Mouse (Mus musculus) midbrain, embryonic 16.5 days (tissue): Measurements from ENCODE around the gene Npb. TPM values are rescaled to one million over a fixed set of nuclear protein-coding genes. Genes with fewer than 3 reads are reported as not detected.

ENCODE experiments used
- ATAC-seq: fragments of 200-750 bp; cut with Nextera tagmentation; 2 replicates; pipeline ENCODE4 v1.8.0; 2017; ENCODE audit warnings: moderate TSS enrichment
- H3K27ac ChIP-seq: fragments of 300-500 bp; sonication (generic); 2 replicates; pipeline ENCODE4 v1.5.1; 2014; ENCODE audit warnings: mild to moderate bottlenecking, low read length, mixed read lengths
- H3K27me3 ChIP-seq: fragments of 300-500 bp; sonication (generic); 2 replicates; pipeline ENCODE4 v1.6.1; 2014; ENCODE audit warnings: low read depth, low read length, mixed read lengths; ENCODE audit not compliant: control insufficient read depth, insufficient read depth
- H3K36me3 ChIP-seq: fragments of 300-500 bp; sonication (generic); 2 replicates; pipeline ENCODE4 v1.6.1; 2014; ENCODE audit warnings: mild to moderate bottlenecking, low read length, moderate library complexity, mixed read lengths; ENCODE audit not compliant: control insufficient read depth, insufficient read depth
- H3K4me1 ChIP-seq: fragments of 300-500 bp; sonication (generic); 2 replicates; pipeline ENCODE4 v1.6.1; 2014; ENCODE audit warnings: mild to moderate bottlenecking, low read length, mixed read lengths; ENCODE audit not compliant: control insufficient read depth, insufficient read depth
- H3K4me2 ChIP-seq: fragments of 300-500 bp; sonication (generic); 2 replicates; pipeline ENCODE4 v1.6.1; 2014; ENCODE audit warnings: mild to moderate bottlenecking, low read length, mixed read lengths
- H3K4me3 ChIP-seq: fragments of 300-500 bp; sonication (generic); 2 replicates; pipeline ENCODE4 v1.5.1; 2014; ENCODE audit warnings: low read depth, mild to moderate bottlenecking, low read length, moderate library complexity, mixed read lengths
- H3K9ac ChIP-seq: fragments of 300-500 bp; sonication (generic); 2 replicates; pipeline ENCODE4 v1.6.1; 2014; ENCODE audit warnings: low read depth, low read length, mixed read lengths
- H3K9me3 ChIP-seq: fragments of 300-500 bp; sonication (generic); replicated peaks from 2 replicates; pipeline ENCODE4 v1.6.1; 2014; ENCODE audit warnings: mild to moderate bottlenecking, low read length, mixed read lengths; ENCODE audit not compliant: control insufficient read depth, poor library complexity, severe bottlenecking
- WGBS: fragments of 180-500 bp; shearing (Covaris S2); extraction: QIAGEN DNeasy Blood & Tissue Kit; methylation state at CpG from one replicate; pipeline ENCODE4 v1.1.7; 2014; 5-methylcytosine and 5-hydroxymethylcytosine counted together
- polyA plus RNA-seq: library from polyadenylated mRNA; unstranded; fragments of >200 nt; fragmentation: Nextera tagmentation; extraction: Ambion mirVana; gene quantifications from 2 replicates; pipeline ENCODE4 v1.2.1, GENCODE M21; 2015

The Npb gene
- polyA plus RNA-seq, 1 experiment from 2014 or later: not detected

DNA sequence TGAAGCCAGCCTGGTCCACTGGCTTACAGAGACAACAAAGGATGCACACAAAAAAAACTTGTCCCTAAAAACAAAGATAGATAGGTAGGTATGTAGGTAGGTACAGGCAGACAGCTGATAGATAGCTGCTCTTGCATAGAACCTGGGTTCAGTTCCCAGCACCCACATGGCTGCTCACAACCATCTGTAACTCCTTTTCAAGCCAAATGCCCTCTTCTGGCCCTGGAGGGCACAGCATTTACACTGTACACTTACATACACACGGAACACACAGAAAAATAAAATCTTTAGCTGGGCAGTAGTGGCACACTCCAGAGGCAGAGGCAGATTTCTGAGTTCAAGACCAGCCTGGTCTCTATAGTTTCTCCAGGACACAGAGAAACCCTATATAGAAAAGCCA is 24.3 kb upstream of the Npb start:
- H3K27ac ChIP-seq: no peak overlapping the region
- H3K4me2 ChIP-seq: no peak overlapping the region
- no peak overlapping the region for H3K4me3 ChIP-seq
- no peak overlapping the region for H3K9ac ChIP-seq
- H3K4me1 ChIP-seq: peaks cover 23% of the 10 kb centered on the region
- H3K9me3 ChIP-seq: no peaks in the 10 kb centered on the region
- WGBS: 87% methylated on average over 1 of the region's 1 CpGs
- peaks cover 18% of the 10 kb centered on the region for H3K36me3 ChIP-seq
- H3K27me3 ChIP-seq: no peaks in the 10 kb centered on the region
- no peak for ATAC-seq

DNA sequence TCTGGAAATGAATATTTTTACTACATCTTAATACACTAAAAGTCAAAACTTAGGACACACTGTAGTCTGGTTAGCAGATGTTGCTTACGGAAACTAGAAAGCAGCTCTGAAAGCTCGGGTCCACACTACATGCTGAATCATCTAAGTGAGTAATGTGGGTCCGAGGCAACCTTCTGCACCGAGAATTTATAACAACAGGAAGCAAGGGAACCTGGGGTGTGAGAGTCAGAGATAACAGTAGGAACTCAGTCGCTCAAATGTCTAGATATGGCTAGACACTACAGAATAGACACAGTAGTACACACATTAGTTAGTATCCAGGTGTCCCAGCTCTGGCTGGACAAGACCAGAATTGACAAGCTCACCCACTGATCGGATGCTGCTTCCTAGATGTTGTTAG is 19.7 kb upstream of the Npb start:
- ATAC-seq: no peak
- Histone ChIP-seq H3K27ac (no peak overlapping the region), H3K4me3 (no peak overlapping the region), H3K9ac (no peak overlapping the region), H3K36me3 (peaks cover 26% of the 10 kb centered on the region), H3K4me2 (no peak overlapping the region), H3K4me1 (no peaks in the 10 kb centered on the region), H3K9me3 (no peaks in the 10 kb centered on the region), H3K27me3 (no peaks in the 10 kb centered on the region)
- 95% methylated on average over 6 of the region's 6 CpGs for WGBS

DNA sequence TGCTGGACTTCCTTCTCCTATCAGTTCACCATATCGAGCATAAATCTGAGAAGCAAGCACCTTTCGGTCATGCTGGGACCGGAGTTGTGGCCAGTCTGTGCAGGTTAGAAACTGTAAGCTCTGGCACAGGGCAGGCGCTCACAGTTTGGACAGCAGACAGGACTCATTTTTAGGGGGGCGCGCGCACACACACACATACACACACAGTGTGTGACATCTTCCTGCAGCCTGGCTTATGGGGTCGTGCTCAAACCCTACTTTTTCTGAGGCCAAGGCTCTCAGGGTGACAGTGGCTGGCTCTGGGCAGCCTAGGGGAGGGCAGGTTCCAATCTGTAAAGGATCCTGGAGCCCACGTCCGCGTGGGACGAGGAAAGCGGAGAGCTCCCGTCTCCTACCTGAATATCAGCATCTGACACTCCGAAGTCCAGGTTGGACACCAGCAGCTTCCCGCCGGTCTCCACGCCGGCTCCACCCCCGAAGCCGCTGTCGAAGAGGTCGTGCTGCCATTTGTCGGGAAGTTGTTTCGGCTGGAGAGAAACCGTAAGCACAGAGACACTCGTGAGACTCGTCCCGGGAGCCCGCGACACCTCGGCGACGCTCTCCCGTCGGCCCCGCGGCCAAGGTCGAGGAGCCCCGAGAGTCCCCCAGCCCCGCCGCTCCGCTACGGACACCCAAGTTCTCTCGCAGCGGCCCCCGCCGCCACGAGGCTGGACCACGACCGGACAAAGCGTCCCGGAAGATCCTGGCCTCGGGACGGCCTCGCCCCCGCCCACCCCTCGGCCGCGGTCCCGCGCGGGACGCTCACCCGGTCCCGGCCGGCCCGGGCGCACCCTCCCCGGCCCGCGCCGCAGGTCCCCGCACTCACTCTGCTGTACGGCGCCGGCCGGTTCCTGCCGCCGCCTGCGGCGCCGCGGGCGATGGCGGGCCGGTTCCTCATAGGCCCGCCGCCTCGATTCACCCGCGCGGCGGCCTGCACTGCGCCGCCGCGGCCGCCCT is 10.7 kb upstream of the Npb start:
- Histone ChIP-seq H3K27me3 (no peaks in the 10 kb centered on the region), H3K4me2 (peak overlapping the region; percentile 92), H3K27ac (peak overlapping the region; percentile 88), H3K4me1 (peaks cover 20% of the 10 kb centered on the region), H3K9me3 (no peaks in the 10 kb centered on the region), H3K36me3 (peaks cover 28% of the 10 kb centered on the region), H3K9ac (peak overlapping the region; percentile 97), H3K4me3 (peak overlapping the region; percentile 71)
- WGBS: 4% methylated on average over 91 of the region's 99 CpGs
- ATAC-seq: peak; percentile 69

DNA sequence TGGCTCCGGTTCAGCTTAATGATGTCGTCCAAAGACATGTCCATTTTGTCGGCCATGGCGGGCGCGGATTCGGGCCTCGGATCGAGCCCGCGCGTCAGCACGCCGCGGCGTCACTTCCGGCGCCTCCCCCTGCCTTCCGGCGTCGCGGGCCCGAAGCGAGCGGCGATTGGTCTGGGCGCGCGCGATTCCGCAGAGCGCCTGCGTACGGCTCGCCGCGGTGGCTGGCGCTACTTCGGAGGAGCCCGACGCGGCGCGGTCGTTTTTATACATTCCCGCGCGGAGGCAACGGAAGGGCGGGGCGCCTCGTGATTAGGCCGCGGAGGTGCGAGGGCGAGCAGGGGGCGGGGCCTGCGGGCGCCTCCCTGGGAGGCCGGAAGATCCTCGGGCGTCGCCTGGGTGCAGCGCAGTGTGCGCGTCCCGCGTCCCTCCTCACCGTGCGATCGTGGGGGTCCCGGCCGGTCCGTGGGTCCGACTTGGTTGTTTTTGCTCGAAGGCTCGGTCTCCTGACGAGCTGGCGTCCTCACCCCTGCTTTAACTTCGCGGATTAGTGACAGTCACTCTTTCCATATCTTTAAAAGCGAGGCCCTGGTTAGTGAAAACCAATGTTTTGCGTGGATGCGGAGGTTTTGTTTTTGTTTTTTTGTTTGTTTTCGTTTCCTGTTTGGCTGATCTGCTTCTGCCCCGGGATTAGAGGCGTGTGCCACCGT is 9.8 kb upstream of the Npb start, which contains the start of the genes Alyref and Anapc11:
TSS of gene Alyref (minus strand) at position 83 of the 707 bp plus-strand sequence.
TSS of gene Anapc11 (plus strand) at position 139 of the 707 bp plus-strand sequence.
- peaks cover 29% of the 10 kb centered on the region for H3K36me3 ChIP-seq
- H3K27me3 ChIP-seq: no peaks in the 10 kb centered on the region
- peak; percentile 97 for ATAC-seq
- H3K4me1 ChIP-seq: peaks cover 20% of the 10 kb centered on the region
- H3K9ac ChIP-seq: peak within 1 kb of the TSS; percentile 97
- WGBS: under 1% methylated on average over 88 of the region's 88 CpGs
- peak within 1 kb of the TSS; percentile 88 for H3K27ac ChIP-seq
- H3K4me3 ChIP-seq: peak within 1 kb of the TSS; percentile 71
- peak within 1 kb of the TSS; percentile 92 for H3K4me2 ChIP-seq
- no peaks in the 10 kb centered on the region for H3K9me3 ChIP-seq

DNA sequence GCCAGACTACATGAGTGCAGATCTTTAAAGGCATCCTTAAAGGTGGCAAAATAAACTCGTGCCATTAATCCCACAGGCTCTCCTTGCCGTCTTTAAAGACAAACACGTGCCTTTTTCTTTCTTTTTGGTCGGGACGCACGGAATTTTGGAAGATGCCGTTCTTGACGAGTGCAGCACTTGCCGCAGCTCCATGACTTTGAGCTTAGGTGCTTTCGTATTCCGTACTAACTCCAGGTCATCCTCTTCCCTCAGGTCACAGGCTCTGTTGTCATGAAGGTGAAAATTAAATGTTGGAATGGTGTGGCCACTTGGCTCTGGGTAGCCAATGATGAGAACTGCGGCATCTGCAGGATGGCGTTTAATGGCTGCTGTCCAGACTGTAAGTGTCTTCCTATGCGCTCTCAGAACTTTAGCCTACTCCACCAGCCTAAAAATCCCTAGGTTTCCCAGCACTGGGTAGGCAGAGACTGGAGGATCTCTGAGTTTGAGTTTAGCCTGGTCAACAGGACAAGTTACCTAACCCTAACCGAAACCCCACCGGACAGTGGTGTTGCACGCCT is 9.2 kb upstream of the Npb start:
- peak overlapping the region; percentile 90 for H3K4me2 ChIP-seq
- H3K4me1 ChIP-seq: peaks cover 20% of the 10 kb centered on the region
- no peaks in the 10 kb centered on the region for H3K9me3 ChIP-seq
- H3K9ac ChIP-seq: peak overlapping the region; percentile 97
- H3K36me3 ChIP-seq: peaks cover 23% of the 10 kb centered on the region
- H3K27ac ChIP-seq: peak overlapping the region; percentile 88
- ATAC-seq: no peak
- no peaks in the 10 kb centered on the region for H3K27me3 ChIP-seq
- peak overlapping the region; percentile 71 for H3K4me3 ChIP-seq
- WGBS: 49% methylated on average over 17 of the region's 17 CpGs

DNA sequence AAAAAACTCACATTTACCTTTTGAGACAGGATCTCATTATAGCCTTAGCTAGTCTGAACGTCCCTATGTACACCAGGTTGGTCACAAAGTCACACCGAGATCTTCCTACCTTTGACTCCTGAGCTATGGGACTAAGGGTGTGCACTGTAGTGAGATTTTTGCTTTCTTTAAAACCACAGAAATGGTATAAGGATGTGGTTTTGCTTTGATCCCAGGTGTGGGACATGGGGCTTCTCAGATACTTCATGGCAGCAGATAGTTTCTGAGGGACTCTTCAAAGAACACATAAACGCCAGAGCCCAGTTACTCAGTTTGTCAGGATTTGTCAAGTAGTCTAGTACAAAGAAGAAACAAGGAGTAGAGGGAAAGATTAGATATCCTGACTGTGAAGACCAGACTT is 7.6 kb upstream of the Npb start:
- peaks cover 20% of the 10 kb centered on the region for H3K4me1 ChIP-seq
- WGBS: 95% methylated on average over 3 of the region's 3 CpGs
- H3K27me3 ChIP-seq: no peaks in the 10 kb centered on the region
- no peak overlapping the region for H3K9ac ChIP-seq
- no peak overlapping the region for H3K4me3 ChIP-seq
- H3K36me3 ChIP-seq: peaks cover 18% of the 10 kb centered on the region
- no peaks in the 10 kb centered on the region for H3K9me3 ChIP-seq
- H3K4me2 ChIP-seq: no peak overlapping the region
- no peak for ATAC-seq
- H3K27ac ChIP-seq: no peak overlapping the region

DNA sequence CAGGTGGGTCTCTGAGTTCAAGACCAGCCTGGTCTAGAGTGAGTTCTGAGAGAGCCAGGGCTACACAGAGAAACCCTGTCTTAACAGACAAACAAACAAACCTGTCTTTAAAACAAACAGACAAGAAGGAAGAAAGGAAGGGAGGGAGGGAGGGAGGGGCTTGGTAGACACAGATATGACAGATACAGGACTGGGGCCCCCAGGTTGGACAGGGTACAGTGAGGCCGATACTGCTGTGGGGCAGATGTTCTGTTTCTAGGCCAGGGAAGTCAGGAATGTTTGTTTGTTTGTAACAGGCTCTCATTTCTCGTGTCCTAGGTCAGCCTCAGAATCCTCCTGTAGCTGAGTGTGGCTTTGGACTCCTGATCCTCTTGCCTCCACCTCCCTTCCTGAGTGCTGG is 4.7 kb upstream of the Npb start:
- Histone ChIP-seq H3K9ac (no peak overlapping the region), H3K27ac (no peak overlapping the region), H3K27me3 (no peaks in the 10 kb centered on the region), H3K9me3 (no peaks in the 10 kb centered on the region), H3K4me2 (no peak overlapping the region), H3K36me3 (peaks cover 11% of the 10 kb centered on the region), H3K4me1 (peaks cover 10% of the 10 kb centered on the region), H3K4me3 (no peak overlapping the region)
- WGBS: 85% methylated on average over 2 of the region's 2 CpGs
- no peak for ATAC-seq

DNA sequence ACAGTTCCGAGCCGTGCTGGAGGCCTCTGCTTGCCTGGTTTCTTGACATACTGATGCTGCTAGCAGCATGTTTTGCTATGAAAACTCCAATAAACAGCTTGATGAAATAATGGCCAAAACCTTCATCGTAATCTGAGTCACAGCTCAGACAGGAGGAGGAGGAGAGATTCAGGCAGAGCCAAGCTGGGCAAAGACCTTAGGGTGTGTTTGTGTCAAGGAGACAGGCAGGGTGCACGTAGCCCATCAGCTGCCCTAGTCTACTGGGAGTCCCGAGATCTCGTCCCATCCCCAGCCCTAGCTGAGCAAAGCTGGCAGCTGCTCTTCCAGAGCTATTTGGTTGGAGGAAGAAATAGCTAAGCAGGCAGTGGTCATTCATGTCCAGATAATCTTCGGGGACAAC is 2.6 kb upstream of the Npb start:
- no peak overlapping the region for H3K27ac ChIP-seq
- H3K4me1 ChIP-seq: peaks cover 6% of the 10 kb centered on the region; the same call in 1 of the 2 replicates
- H3K9ac ChIP-seq: no peak overlapping the region
- peaks cover 17% of the 10 kb centered on the region for H3K36me3 ChIP-seq
- no peak overlapping the region for H3K4me3 ChIP-seq
- H3K27me3 ChIP-seq: no peaks in the 10 kb centered on the region; the same call in 1 of the 2 replicates
- ATAC-seq: no peak
- no peak overlapping the region for H3K4me2 ChIP-seq
- 88% methylated on average over 7 of the region's 7 CpGs for WGBS
- no peaks in the 10 kb centered on the region for H3K9me3 ChIP-seq
